Mouse (Mus musculus): ENCODE data around the gene Ccdc91. TPM values are rescaled to one million over a fixed set of nuclear protein-coding genes. Genes with fewer than 3 reads are reported as not detected.

Gene Ccdc91
- polyA plus RNA-seq, 1 experiment from 2014 or later: 28.5 TPM

GRCm38 (mm10) chr6:147664339-147664738, 188.7 kb downstream of the Ccdc91 start:
- no peaks in the 10 kb centered on the region for H3K36me3 ChIP-seq (ENCODE audit: insufficient read depth, low read length)
- no peaks in the 10 kb centered on the region for H3K27me3 ChIP-seq (ENCODE audit: insufficient read depth, low read length)
- WGBS: 51% methylated on average over 3 of the region's 3 CpGs
- no peak overlapping the region for H3K4me2 ChIP-seq (replicated peaks; ENCODE audit: low read depth, low read length)
- no peak overlapping the region for H3K9ac ChIP-seq (replicated peaks; ENCODE audit: low read length)
- no peak overlapping the region for H3K4me3 ChIP-seq (ENCODE audit: low read length)
- H3K27ac ChIP-seq (ENCODE audit: low read length): no peak overlapping the region
- H3K4me1 ChIP-seq (ENCODE audit: insufficient read depth, low read length): no peaks in the 10 kb centered on the region
- no peak for ATAC-seq (ENCODE audit: low FRiP score, low TSS enrichment)
- no peaks in the 10 kb centered on the region for H3K9me3 ChIP-seq (ENCODE audit: low read length)

DNA sequence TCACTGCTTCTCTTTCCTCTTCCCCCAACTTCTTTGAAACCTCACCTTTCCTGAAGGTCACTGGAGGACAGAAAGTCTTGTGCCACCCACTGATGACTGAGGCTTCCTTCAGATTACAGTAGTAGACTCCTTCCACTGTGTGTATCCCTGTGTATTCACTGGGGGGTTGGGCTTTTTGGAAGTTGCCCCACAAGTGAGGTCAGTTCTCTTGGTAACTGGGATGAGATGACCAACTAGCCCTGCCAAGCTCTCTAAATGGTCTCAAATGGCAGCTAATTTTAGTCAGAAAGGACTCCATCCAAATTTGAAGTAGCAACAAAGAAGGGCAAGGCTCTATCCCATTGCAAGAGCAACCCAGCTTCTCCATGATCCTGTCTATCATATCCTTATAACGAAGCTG, 195.7 kb downstream of the Ccdc91 start:
- Histone ChIP-seq H3K27ac (ENCODE audit: low read length) (no peak overlapping the region), H3K4me1 (ENCODE audit: insufficient read depth, low read length) (no peaks in the 10 kb centered on the region), H3K9ac (replicated peaks; ENCODE audit: low read length) (no peak overlapping the region), H3K9me3 (ENCODE audit: low read length) (no peaks in the 10 kb centered on the region), H3K4me2 (replicated peaks; ENCODE audit: low read depth, low read length) (no peak overlapping the region), H3K27me3 (ENCODE audit: insufficient read depth, low read length) (no peaks in the 10 kb centered on the region), H3K4me3 (ENCODE audit: low read length) (no peak overlapping the region), H3K36me3 (ENCODE audit: insufficient read depth, low read length) (no peaks in the 10 kb centered on the region)
- ATAC-seq (ENCODE audit: low FRiP score, low TSS enrichment): no peak
- WGBS: 93% methylated on average over 1 of the region's 1 CpGs

GRCm38 (mm10) chr6:147672481-147672880, 196.9 kb downstream of the Ccdc91 start:
- 0 out of 2 replicates have a peak, but pooled peaks have one; percentile 19 for ATAC-seq (ENCODE audit: low FRiP score, low TSS enrichment)

GRCm38 (mm10) chr6:147675022-147675733, 199.6 kb downstream of the Ccdc91 start:
- Histone ChIP-seq H3K27me3 (ENCODE audit: insufficient read depth, low read length) (no peaks in the 10 kb centered on the region), H3K27ac (ENCODE audit: low read length) (no peak overlapping the region), H3K9ac (replicated peaks; ENCODE audit: low read length) (no peak overlapping the region), H3K4me3 (ENCODE audit: low read length) (no peak overlapping the region), H3K4me2 (replicated peaks; ENCODE audit: low read depth, low read length) (no peak overlapping the region), H3K9me3 (ENCODE audit: low read length) (no peaks in the 10 kb centered on the region), H3K4me1 (ENCODE audit: insufficient read depth, low read length) (no peaks in the 10 kb centered on the region), H3K36me3 (ENCODE audit: insufficient read depth, low read length) (no peaks in the 10 kb centered on the region)
- 73% methylated on average over 7 of the region's 7 CpGs for WGBS
- no peak for ATAC-seq (ENCODE audit: low FRiP score, low TSS enrichment)

More at GRCm38 (mm10) chr6:147672481-147672880, 196.9 kb downstream of the Ccdc91 start:
- WGBS: 41% methylated on average over 2 of the region's 2 CpGs
- no peaks in the 10 kb centered on the region for H3K4me1 ChIP-seq (ENCODE audit: insufficient read depth, low read length)
- H3K9ac ChIP-seq (replicated peaks; ENCODE audit: low read length): no peak overlapping the region
- H3K4me2 ChIP-seq (replicated peaks; ENCODE audit: low read depth, low read length): no peak overlapping the region
- no peaks in the 10 kb centered on the region for H3K27me3 ChIP-seq (ENCODE audit: insufficient read depth, low read length)
- no peak overlapping the region for H3K27ac ChIP-seq (ENCODE audit: low read length)
- no peak overlapping the region for H3K4me3 ChIP-seq (ENCODE audit: low read length)
- H3K36me3 ChIP-seq (ENCODE audit: insufficient read depth, low read length): no peaks in the 10 kb centered on the region
- no peaks in the 10 kb centered on the region for H3K9me3 ChIP-seq (ENCODE audit: low read length)

GRCm38 (mm10) chr6:147676214-147676613, 200.6 kb downstream of the Ccdc91 start:
- Histone ChIP-seq H3K4me3 (ENCODE audit: low read length) (no peak overlapping the region), H3K4me1 (ENCODE audit: insufficient read depth, low read length) (no peaks in the 10 kb centered on the region), H3K9me3 (ENCODE audit: low read length) (no peaks in the 10 kb centered on the region), H3K27ac (ENCODE audit: low read length) (no peak overlapping the region), H3K27me3 (ENCODE audit: insufficient read depth, low read length) (no peaks in the 10 kb centered on the region), H3K4me2 (replicated peaks; ENCODE audit: low read depth, low read length) (no peak overlapping the region), H3K9ac (replicated peaks; ENCODE audit: low read length) (no peak overlapping the region), H3K36me3 (ENCODE audit: insufficient read depth, low read length) (no peaks in the 10 kb centered on the region)
- ATAC-seq (ENCODE audit: low FRiP score, low TSS enrichment): no peak
- 100% methylated on average over 1 of the region's 1 CpGs for WGBS

Other genes with a start within 250 kb of the Ccdc91 start
- 1.3 TPM in 2 replicates for gene Pthlh, start 211.6 kb upstream of the Ccdc91 start, polyA plus RNA-seq (2015; fragmentation: Nextera tagmentation; extraction: Ambion mirVana)